16 mouse cellular contexts compared by ENCODE assay signal in the genomic region with DNA sequence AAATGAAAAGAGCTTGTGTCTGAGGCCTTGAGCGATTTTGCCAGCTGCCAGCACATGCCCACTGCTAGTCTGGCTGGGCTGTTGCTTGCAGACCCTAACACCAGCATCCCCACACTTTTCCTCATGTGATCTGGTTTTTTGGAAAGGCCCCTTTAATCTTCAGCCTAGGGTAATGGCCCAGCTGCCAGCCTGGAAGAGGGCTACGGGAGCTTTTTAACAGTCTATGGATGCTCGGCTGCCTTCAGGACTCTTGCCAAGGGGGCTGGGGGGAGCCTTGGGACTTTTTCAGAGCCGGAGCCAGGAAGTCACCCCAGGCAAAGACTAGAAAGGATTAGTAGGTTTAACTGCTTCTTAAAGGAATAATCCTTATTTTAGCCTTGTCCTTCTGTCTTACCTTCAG. TPM values are rescaled to one million over a fixed set of nuclear protein-coding genes. Genes with fewer than 3 reads are reported as not detected.
DNase-seq lines count a peak whose midpoint lies in the region; ATAC-seq lines count a peak whose summit lies in the region.
"Had no signal": no experiment of that assay in that cellular context is flagged by ENCODE, and none has a peak within 500 bp of the region (broad histone marks: within the 10 kb centered on the region; RNA-seq: fewer than 3 reads in every experiment).

No protein-coding gene starts in this region.

- H3K27ac ChIP-seq in embryonic facial prominence, embryonic 14.5 days (replicated peaks; ENCODE audit: low read depth, low read length) = peak overlapping the region; percentile 65; the same call in 1 of the 2 replicates
- no peak overlapping the region for H3K27ac ChIP-seq in hindbrain, embryonic 16.5 days (ENCODE audit: low read depth, low read length)
- H3K27ac ChIP-seq in neural tube, embryonic 14.5 days (ENCODE audit: low read depth, low read length) = no peak overlapping the region
- H3K27ac ChIP-seq: kidney, embryonic 15.5 days; liver, embryonic 15.5 days had no signal

- DNase-seq in left cerebral cortex, postnatal 4 days = peak; percentile 84
- DNase-seq in left cerebral cortex, postnatal 14 days (ENCODE audit: low spot score in 2 of 2) = no peak
- peak; percentile 14 for DNase-seq in embryonic facial prominence, embryonic 14.5 days (ENCODE audit: low spot score)
- DNase-seq in layer of hippocampus, adult 18-20 months (ENCODE audit: low spot score in 2 of 2) = no peak
- DNase-seq: adrenal gland, postnatal 36 days; gastrocnemius, postnatal 14 days; lung, postnatal 36 days had no signal

- H3K9ac ChIP-seq in embryonic facial prominence, embryonic 14.5 days (ENCODE audit: low read depth, low read length) = no peak overlapping the region
- H3K9ac ChIP-seq in hindbrain, embryonic 16.5 days (ENCODE audit: low read depth, low read length) = no peak overlapping the region
- no peak overlapping the region for H3K9ac ChIP-seq in neural tube, embryonic 14.5 days (replicated peaks; ENCODE audit: low read depth, low read length)
- H3K9ac ChIP-seq: heart, embryonic 12.5 days; kidney, embryonic 15.5 days; liver, embryonic 15.5 days had no signal

- 10% methylated on average over 4 of the region's 4 CpGs for WGBS in embryonic facial prominence, embryonic 14.5 days
- 22% methylated on average over 4 of the region's 4 CpGs for WGBS in hindbrain, embryonic 16.5 days
- 25% methylated on average over 4 of the region's 4 CpGs for WGBS in neural tube, embryonic 14.5 days

- no peak overlapping the region for H3K4me3 ChIP-seq in embryonic facial prominence, embryonic 14.5 days (ENCODE audit: low read depth, low read length)
- no peak overlapping the region for H3K4me3 ChIP-seq in hindbrain, embryonic 16.5 days (ENCODE audit: low read length)
- no peak overlapping the region for H3K4me3 ChIP-seq in neural tube, embryonic 14.5 days (ENCODE audit: low read depth, low read length)
- H3K4me3 ChIP-seq: heart, embryonic 12.5 days; kidney, embryonic 15.5 days; liver, embryonic 15.5 days had no signal

- H3K36me3 ChIP-seq in embryonic facial prominence, embryonic 14.5 days (ENCODE audit: control insufficient read depth, insufficient read depth, low read length) = no peaks in the 10 kb centered on the region
- no peaks in the 10 kb centered on the region; the same call in 1 of the 2 replicates for H3K36me3 ChIP-seq in hindbrain, embryonic 16.5 days (ENCODE audit: control insufficient read depth, insufficient read depth, low read length)
- no peaks in the 10 kb centered on the region for H3K36me3 ChIP-seq in neural tube, embryonic 14.5 days (ENCODE audit: control insufficient read depth, insufficient read depth, low read length)
- H3K36me3 ChIP-seq: heart, embryonic 12.5 days; kidney, embryonic 15.5 days; liver, embryonic 15.5 days had no signal

- 0 out of 2 replicates have a peak, but pooled peaks have one; percentile 20 for ATAC-seq in embryonic facial prominence, embryonic 14.5 days (ENCODE audit: low read depth)
- peak; percentile 73; the same call in 1 of the 2 replicates for ATAC-seq in hindbrain, embryonic 16.5 days
- peak; percentile 53; the same call in 1 of the 2 replicates for ATAC-seq in neural tube, embryonic 14.5 days (ENCODE audit: low read depth)
- ATAC-seq in erythroblast, adult 5-6 weeks (replicated peaks; ENCODE audit: low FRiP score, poor library complexity, severe bottlenecking) = no peak

- peak overlapping the region; percentile 21 for H3K4me2 ChIP-seq in embryonic facial prominence, embryonic 14.5 days (ENCODE audit: low read depth, low read length)
- H3K4me2 ChIP-seq in hindbrain, embryonic 16.5 days (ENCODE audit: low read length) = 0 out of 2 replicates have a peak overlapping the region, but pooled peaks have one; percentile 2
- no peak overlapping the region for H3K4me2 ChIP-seq in neural tube, embryonic 14.5 days (ENCODE audit: low read depth, low read length)
- H3K4me2 ChIP-seq: heart, embryonic 12.5 days; kidney, embryonic 15.5 days; liver, embryonic 15.5 days had no signal

- H3K27me3 ChIP-seq in embryonic facial prominence, embryonic 14.5 days (replicated peaks; ENCODE audit: control insufficient read depth, insufficient read depth, low read length) = 0 out of 2 replicates have a peak, but pooled peaks cover 3% of the 10 kb centered on the region
- no peaks in the 10 kb centered on the region for H3K27me3 ChIP-seq in hindbrain, embryonic 16.5 days (replicated peaks; ENCODE audit: control insufficient read depth, insufficient read depth, low read length)
- H3K27me3 ChIP-seq in neural tube, embryonic 14.5 days (ENCODE audit: control insufficient read depth, insufficient read depth, low read length) = no peaks in the 10 kb centered on the region

- no peaks in the 10 kb centered on the region for H3K9me3 ChIP-seq in embryonic facial prominence, embryonic 14.5 days (ENCODE audit: control insufficient read depth, low read length)
- H3K9me3 ChIP-seq in hindbrain, embryonic 16.5 days (ENCODE audit: control insufficient read depth, low read length) = no peaks in the 10 kb centered on the region
- H3K9me3 ChIP-seq in neural tube, embryonic 14.5 days (ENCODE audit: control insufficient read depth, low read length) = no peaks in the 10 kb centered on the region
- H3K9me3 ChIP-seq: heart, embryonic 12.5 days; kidney, embryonic 15.5 days; liver, embryonic 15.5 days had no signal

- 0 out of 2 replicates have a peak, but pooled peaks cover 9% of the 10 kb centered on the region for H3K4me1 ChIP-seq in embryonic facial prominence, embryonic 14.5 days (ENCODE audit: control insufficient read depth, insufficient read depth, low read length)
- H3K4me1 ChIP-seq in hindbrain, embryonic 16.5 days (ENCODE audit: control insufficient read depth, insufficient read depth, low read depth, low read length) = peaks cover 8% of the 10 kb centered on the region
- 0 out of 2 replicates have a peak, but pooled peaks cover 4% of the 10 kb centered on the region for H3K4me1 ChIP-seq in neural tube, embryonic 14.5 days (ENCODE audit: control insufficient read depth, insufficient read depth, low read length)
- H3K4me1 ChIP-seq: heart, embryonic 12.5 days; kidney, embryonic 15.5 days; liver, embryonic 15.5 days had no signal

- intact Hi-C loops in left cerebral cortex, postnatal 4 days (cut with DNase I) = no loop called here
- intact Hi-C loops in left cerebral cortex, postnatal 14 days (cut with DNase I) = no loop called here

RNA-seq across cellular contexts. Expression of gene 1110017D15Rik, which starts 3.8 kb away (rescaled TPM):
- total RNA-seq in left cerebral cortex, postnatal 4 days (2021) = 10 to 100 TPM; 11.6 to 12.8 TPM
- 1 to 10 TPM; 8.7 TPM for total RNA-seq in left cerebral cortex, postnatal 14 days (2021)
- 6.0 and 16.3 TPM in 2 replicates for polyA plus RNA-seq in embryonic facial prominence, embryonic 14.5 days (2014; fragmentation: Nextera tagmentation; extraction: Ambion mirVana)
- polyA plus RNA-seq in hindbrain, embryonic 16.5 days (2015; fragmentation: Nextera tagmentation; extraction: Ambion mirVana) = 17.9 and 21.7 TPM in 2 replicates
- 5.3 and 13.7 TPM in 2 replicates for polyA plus RNA-seq in neural tube, embryonic 14.5 days (2014; fragmentation: Nextera tagmentation; extraction: Ambion mirVana)
- total RNA-seq in layer of hippocampus, adult 18-20 months (2021) = 1 to 10 TPM; 4.5 to 7.0 TPM
- not detected in 2 replicates for total RNA-seq in erythroblast, adult 5-6 weeks (2015; ENCODE audit: low replicate concordance)
- total RNA-seq in erythroblast, adult 5-6 weeks (2017; ENCODE audit: low replicate concordance) = not detected in 2 replicates
- total RNA-seq: common myeloid progenitor, adult 5-6 weeks; MEL had no signal
- polyA plus RNA-seq: heart, embryonic 12.5 days; kidney, embryonic 15.5 days; liver, embryonic 15.5 days had no signal

RNA-seq across cellular contexts. Expression of gene AI464131, which starts 10.4 kb away (rescaled TPM):
- 10 to 100 TPM; 16.9 to 20.6 TPM for total RNA-seq in left cerebral cortex, postnatal 4 days (2021)
- total RNA-seq in left cerebral cortex, postnatal 14 days (2021) = 10 to 100 TPM; 42.6 to 44.7 TPM
- 12.5 and 13.7 TPM in 2 replicates for polyA plus RNA-seq in embryonic facial prominence, embryonic 14.5 days (2014; fragmentation: Nextera tagmentation; extraction: Ambion mirVana)
- polyA plus RNA-seq in hindbrain, embryonic 16.5 days (2015; fragmentation: Nextera tagmentation; extraction: Ambion mirVana) = 18.4 and 19.5 TPM in 2 replicates
- polyA plus RNA-seq in neural tube, embryonic 14.5 days (2014; fragmentation: Nextera tagmentation; extraction: Ambion mirVana) = 8.0 and 8.6 TPM in 2 replicates
- 10 to 100 TPM; 29.0 to 29.3 TPM for total RNA-seq in layer of hippocampus, adult 18-20 months (2021)
- not detected in 2 replicates for total RNA-seq in erythroblast, adult 5-6 weeks (2015; ENCODE audit: low replicate concordance)
- not detected in 2 replicates for total RNA-seq in erythroblast, adult 5-6 weeks (2017; ENCODE audit: low replicate concordance)
- total RNA-seq: monocyte, adult 5-6 weeks had no signal

RNA-seq across cellular contexts. Expression of gene Nudt2, which starts 48.4 kb away (rescaled TPM):
- total RNA-seq in left cerebral cortex, postnatal 4 days (2021) = 10 to 100 TPM; 61.4 to 62.0 TPM
- total RNA-seq in left cerebral cortex, postnatal 14 days (2021) = 10 to 100 TPM; 24.5 to 31.0 TPM
- polyA plus RNA-seq in embryonic facial prominence, embryonic 14.5 days (2014; fragmentation: Nextera tagmentation; extraction: Ambion mirVana) = 49.0 and 50.7 TPM in 2 replicates
- polyA plus RNA-seq in hindbrain, embryonic 16.5 days (2015; fragmentation: Nextera tagmentation; extraction: Ambion mirVana) = 74.1 and 76.8 TPM in 2 replicates
- polyA plus RNA-seq in neural tube, embryonic 14.5 days (2014; fragmentation: Nextera tagmentation; extraction: Ambion mirVana) = 60.8 and 78.5 TPM in 2 replicates
- total RNA-seq in layer of hippocampus, adult 18-20 months (2021) = 10 to 100 TPM; 29.5 to 32.0 TPM
- total RNA-seq in erythroblast, adult 5-6 weeks (2015; ENCODE audit: low replicate concordance) = 15.4 TPM in 1 of 2 replicates, not detected in the other
- total RNA-seq in erythroblast, adult 5-6 weeks (2017; ENCODE audit: low replicate concordance) = 6.6 and 9.9 TPM in 2 replicates

RNA-seq across cellular contexts. Expression of gene Kif24, which starts 48.6 kb away (rescaled TPM):
- 1 to 10 TPM; 2.9 to 4.3 TPM for total RNA-seq in left cerebral cortex, postnatal 4 days (2021)
- total RNA-seq in left cerebral cortex, postnatal 14 days (2021) = 1 to 10 TPM; 1.4 to 1.5 TPM
- polyA plus RNA-seq in embryonic facial prominence, embryonic 14.5 days (2014; fragmentation: Nextera tagmentation; extraction: Ambion mirVana) = 5.7 and 6.3 TPM in 2 replicates
- 2.4 and 2.8 TPM in 2 replicates for polyA plus RNA-seq in hindbrain, embryonic 16.5 days (2015; fragmentation: Nextera tagmentation; extraction: Ambion mirVana)
- 2.1 and 2.3 TPM in 2 replicates for polyA plus RNA-seq in neural tube, embryonic 14.5 days (2014; fragmentation: Nextera tagmentation; extraction: Ambion mirVana)
- total RNA-seq in layer of hippocampus, adult 18-20 months (2021) = 1 to 10 TPM in 1 of 2 experiments, under 1 TPM in 1; 0.52 to 1.0 TPM
- total RNA-seq in erythroblast, adult 5-6 weeks (2015; ENCODE audit: low replicate concordance) = 3.5 and 14.2 TPM in 2 replicates
- total RNA-seq in erythroblast, adult 5-6 weeks (2017; ENCODE audit: low replicate concordance) = 26.0 and 32.5 TPM in 2 replicates

RNA-seq across cellular contexts. Expression of gene Fam219a, which starts 56.0 kb away (rescaled TPM):
- 100 to 1,000 TPM; 146 to 159 TPM for total RNA-seq in left cerebral cortex, postnatal 4 days (2021)
- total RNA-seq in left cerebral cortex, postnatal 14 days (2021) = 100 to 1,000 TPM; 204 to 210 TPM
- polyA plus RNA-seq in embryonic facial prominence, embryonic 14.5 days (2014; fragmentation: Nextera tagmentation; extraction: Ambion mirVana) = 4.0 and 4.1 TPM in 2 replicates
- polyA plus RNA-seq in hindbrain, embryonic 16.5 days (2015; fragmentation: Nextera tagmentation; extraction: Ambion mirVana) = 14.2 and 14.8 TPM in 2 replicates
- polyA plus RNA-seq in neural tube, embryonic 14.5 days (2014; fragmentation: Nextera tagmentation; extraction: Ambion mirVana) = 18.8 and 23.5 TPM in 2 replicates
- 100 to 1,000 TPM; 159 to 163 TPM for total RNA-seq in layer of hippocampus, adult 18-20 months (2021)
- total RNA-seq in erythroblast, adult 5-6 weeks (2015; ENCODE audit: low replicate concordance) = 1.5 TPM in 2 replicates
- total RNA-seq in erythroblast, adult 5-6 weeks (2017; ENCODE audit: low replicate concordance) = 0.26 and 1.3 TPM in 2 replicates

Comparison
In these comparisons a context has a peak if more than half of its experiments do, and no peak if none do; other contexts are left out.
1. DNase-seq: peak in left cerebral cortex, postnatal 4 days (single experiment) and embryonic facial prominence, embryonic 14.5 days (single experiment); none in left cerebral cortex, postnatal 14 days (0 of 2) and layer of hippocampus, adult 18-20 months (0 of 2).
2. RNA of gene 1110017D15Rik, which starts 3.8 kb away (total RNA-seq): 11.6 to 12.8 TPM in left cerebral cortex, postnatal 4 days, 8.7 TPM in left cerebral cortex, postnatal 14 days and 4.5 to 7.0 TPM in layer of hippocampus, adult 18-20 months; not detected in erythroblast, adult 5-6 weeks; every median in the first group is over 4 times any median in the second.
3. RNA of gene AI464131, which starts 10.4 kb away (total RNA-seq): 42.6 to 44.7 TPM in left cerebral cortex, postnatal 14 days, 29.0 to 29.3 TPM in layer of hippocampus, adult 18-20 months and 16.9 to 20.6 TPM in left cerebral cortex, postnatal 4 days; not detected in erythroblast, adult 5-6 weeks; every median in the first group is over 10 times any median in the second.